Mouse (Mus musculus) C2C12 (cell line): Measurements from ENCODE around the gene Itch. TPM values are rescaled to one million over a fixed set of nuclear protein-coding genes. Genes with fewer than 3 reads are reported as not detected.

Experiments used
- H3K27me3 ChIP-seq: one replicate; pipeline ENCODE4 v1.6.1; 2011; ENCODE audit not compliant: control insufficient read depth, insufficient read depth, insufficient read length
- H3K36me3 ChIP-seq: one replicate; pipeline ENCODE4 v1.6.1; 2011; ENCODE audit not compliant: control insufficient read depth, insufficient read depth
- H3K4me3 ChIP-seq: one replicate; pipeline ENCODE4 v1.5.1; 2011; ENCODE audit warnings: mild to moderate bottlenecking, control low read depth; ENCODE audit not compliant: poor library complexity, insufficient read depth, severe bottlenecking
- H3K79me2 ChIP-seq: one replicate; pipeline ENCODE4 v1.6.1; 2011; ENCODE audit not compliant: control insufficient read depth, insufficient read depth
- H3K79me3 ChIP-seq: one replicate; pipeline ENCODE4 v1.6.1; 2011; ENCODE audit warnings: low read depth, control low read depth
- H3ac ChIP-seq: one replicate; pipeline ENCODE3; 2011; ENCODE audit warnings: low read depth; ENCODE audit not compliant: control insufficient read depth, insufficient read length
- CEBPB ChIP-seq: IDR thresholded peaks from one replicate; pipeline ENCODE4 v1.6.1; 2011; ENCODE audit warnings: low read depth, mild to moderate bottlenecking, control low read depth, moderate library complexity
- CTCF ChIP-seq: IDR thresholded peaks from one replicate; pipeline ENCODE4 v1.5.1; 2011; ENCODE audit not compliant: control insufficient read depth, insufficient read depth, insufficient read length
- FOSL1 ChIP-seq: IDR thresholded peaks from one replicate; pipeline ENCODE4 v1.8.0; 2011; ENCODE audit warnings: mild to moderate bottlenecking, low read length; ENCODE audit not compliant: poor library complexity, insufficient read depth, severe bottlenecking
- MAX ChIP-seq: IDR thresholded peaks from one replicate; pipeline ENCODE4 v1.6.1; 2011; ENCODE audit warnings: mild to moderate bottlenecking, control low read depth
- MYOD1 ChIP-seq: IDR thresholded peaks from one replicate; pipeline ENCODE4 v1.6.1; 2011; ENCODE audit warnings: low read depth; ENCODE audit not compliant: control insufficient read depth, insufficient read length
- MYOG ChIP-seq: IDR thresholded peaks from one replicate; pipeline ENCODE4 v1.6.1; 2011; ENCODE audit not compliant: control insufficient read depth, insufficient read length; ENCODE audit errors: extremely low read depth
- USF1 ChIP-seq: IDR thresholded peaks from one replicate; pipeline ENCODE4 v1.6.1; 2011; ENCODE audit warnings: low read depth, mild to moderate bottlenecking, control low read depth, moderate library complexity
- polyA plus RNA-seq: library from polyadenylated mRNA; unstranded; fragments of >200 nt; fragmentation: generic; extraction: Trizol; gene quantifications from one replicate; pipeline ENCODE4 v1.2.1, GENCODE M21; 2012; ENCODE audit warnings: missing spikeins

Itch gene
- polyA plus RNA-seq, 1 experiment = 7.9 TPM

DNA sequence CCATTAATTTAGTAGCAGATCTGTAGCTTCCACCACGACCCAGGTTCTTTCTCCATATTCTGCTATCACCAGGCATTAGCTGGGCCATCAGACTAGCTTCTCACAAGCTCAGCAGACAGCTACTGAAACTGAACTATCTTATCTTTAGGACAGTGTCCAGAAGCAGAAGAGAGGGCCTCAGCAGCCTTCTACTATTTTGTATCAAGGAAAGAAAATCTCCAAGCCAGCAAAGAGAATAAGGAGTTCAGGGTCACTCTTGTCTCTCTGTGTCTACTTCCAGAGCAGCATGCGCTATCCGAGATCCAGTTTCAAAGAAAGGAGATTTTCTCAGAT is 41.6 kb upstream of the Itch start:
- no peaks in the 10 kb centered on the region for H3K79me2 ChIP-seq
- no peaks in the 10 kb centered on the region for H3K79me3 ChIP-seq
- no peak for TF ChIP-seq USF1
- no peak for TF ChIP-seq MAX
- TF ChIP-seq CEBPB = no peak
- TF ChIP-seq MYOD1 = no peak
- TF ChIP-seq MYOG = no peak
- TF ChIP-seq FOSL1 = no peak
- TF ChIP-seq CTCF = no peak
- no peaks in the 10 kb centered on the region for H3K36me3 ChIP-seq
- H3K27me3 ChIP-seq = no peaks in the 10 kb centered on the region
- H3K4me3 ChIP-seq = no peak overlapping the region
- no peak overlapping the region for H3ac ChIP-seq

DNA sequence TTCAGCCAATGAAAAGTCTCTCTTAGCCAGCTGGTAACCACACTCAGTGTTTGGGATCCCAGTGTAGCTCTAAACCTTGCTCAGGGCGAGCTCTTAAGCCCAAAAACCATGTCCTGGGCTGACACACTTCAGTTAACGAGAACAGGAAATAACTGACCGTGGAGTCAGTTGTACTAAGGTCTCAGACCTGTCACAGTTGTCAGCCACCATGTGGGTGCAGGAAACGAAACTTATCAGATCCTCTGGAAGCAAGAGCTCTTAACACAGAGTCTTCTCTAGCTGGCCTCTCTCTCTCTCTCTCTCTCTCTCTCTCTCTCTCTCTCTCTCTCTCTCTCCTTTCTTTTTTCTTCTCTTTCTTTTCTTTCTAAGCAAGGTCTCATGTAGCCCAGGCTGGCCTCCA is 39.9 kb upstream of the Itch start:
- no peaks in the 10 kb centered on the region for H3K27me3 ChIP-seq
- H3K79me3 ChIP-seq = no peaks in the 10 kb centered on the region
- no peak overlapping the region for H3ac ChIP-seq
- TF ChIP-seq MYOD1 (no peak), FOSL1 (no peak), CTCF (no peak), CEBPB (no peak), MYOG (no peak), USF1 (no peak), MAX (no peak)
- H3K36me3 ChIP-seq = no peaks in the 10 kb centered on the region
- H3K79me2 ChIP-seq = no peaks in the 10 kb centered on the region
- H3K4me3 ChIP-seq = no peak overlapping the region

DNA sequence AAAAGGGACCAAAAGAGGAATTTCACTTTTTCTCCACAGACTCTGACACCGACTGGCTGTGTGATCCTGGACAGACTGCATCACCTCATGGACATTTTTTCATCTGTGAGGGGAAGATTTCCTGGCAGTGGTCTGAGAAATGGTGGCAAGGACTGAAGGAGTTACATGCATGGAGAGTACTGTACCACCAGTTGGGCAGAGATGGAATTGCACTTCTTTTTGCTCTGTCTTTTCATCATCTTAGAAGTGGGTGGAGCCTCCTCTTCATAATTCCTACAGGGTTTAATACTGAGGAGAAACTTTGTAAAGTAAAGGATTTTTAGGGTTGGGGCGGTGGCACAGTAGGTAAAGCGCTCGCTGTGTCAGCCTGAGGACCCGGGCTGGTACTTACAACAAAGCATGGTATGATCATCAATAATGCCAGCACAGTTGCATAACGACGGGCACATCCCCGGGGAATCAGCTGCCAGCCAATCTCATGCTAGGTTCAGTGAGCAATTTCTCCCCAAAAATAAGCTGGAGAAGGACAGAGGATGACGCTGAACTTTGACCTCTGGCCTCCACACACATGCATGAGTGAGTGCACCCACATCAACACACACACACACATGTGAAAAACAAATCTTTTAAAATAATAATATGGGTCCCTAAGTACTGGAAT is 34.5 kb upstream of the Itch start:
- no peak overlapping the region for H3ac ChIP-seq
- H3K36me3 ChIP-seq = no peaks in the 10 kb centered on the region
- no peaks in the 10 kb centered on the region for H3K79me3 ChIP-seq
- no peak overlapping the region for H3K4me3 ChIP-seq
- H3K79me2 ChIP-seq = no peaks in the 10 kb centered on the region
- TF ChIP-seq FOSL1 (no peak), MAX (no peak), MYOG (no peak), MYOD1 (no peak), CEBPB (no peak), CTCF (no peak), USF1 (no peak)
- H3K27me3 ChIP-seq = no peaks in the 10 kb centered on the region

DNA sequence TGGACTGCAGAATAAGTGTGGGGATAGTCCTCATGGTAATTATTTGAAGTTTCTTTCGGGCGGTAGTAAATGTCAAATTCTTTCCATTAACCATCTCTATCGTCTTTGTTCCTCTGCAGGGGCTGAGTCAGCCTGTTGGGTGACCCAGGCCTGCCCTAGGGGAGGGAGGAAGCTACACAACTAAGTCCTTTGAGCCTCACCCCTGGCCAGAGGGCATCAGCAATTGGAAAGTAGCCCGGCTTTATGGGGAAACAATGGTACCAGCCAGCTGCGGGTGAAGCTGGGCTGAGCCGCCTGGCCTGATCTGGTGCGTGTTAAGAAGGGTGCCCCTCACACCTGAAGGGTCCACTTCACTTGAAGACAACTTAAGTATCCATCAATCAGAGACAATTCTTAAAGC is 33.9 kb upstream of the Itch start:
- Histone ChIP-seq H3K79me2 (no peaks in the 10 kb centered on the region), H3K4me3 (no peak overlapping the region), H3K36me3 (no peaks in the 10 kb centered on the region), H3K27me3 (no peaks in the 10 kb centered on the region), H3K79me3 (no peaks in the 10 kb centered on the region), H3ac (no peak overlapping the region)
- no peak for TF ChIP-seq MYOD1
- no peak for TF ChIP-seq FOSL1
- TF ChIP-seq MAX = no peak

DNA sequence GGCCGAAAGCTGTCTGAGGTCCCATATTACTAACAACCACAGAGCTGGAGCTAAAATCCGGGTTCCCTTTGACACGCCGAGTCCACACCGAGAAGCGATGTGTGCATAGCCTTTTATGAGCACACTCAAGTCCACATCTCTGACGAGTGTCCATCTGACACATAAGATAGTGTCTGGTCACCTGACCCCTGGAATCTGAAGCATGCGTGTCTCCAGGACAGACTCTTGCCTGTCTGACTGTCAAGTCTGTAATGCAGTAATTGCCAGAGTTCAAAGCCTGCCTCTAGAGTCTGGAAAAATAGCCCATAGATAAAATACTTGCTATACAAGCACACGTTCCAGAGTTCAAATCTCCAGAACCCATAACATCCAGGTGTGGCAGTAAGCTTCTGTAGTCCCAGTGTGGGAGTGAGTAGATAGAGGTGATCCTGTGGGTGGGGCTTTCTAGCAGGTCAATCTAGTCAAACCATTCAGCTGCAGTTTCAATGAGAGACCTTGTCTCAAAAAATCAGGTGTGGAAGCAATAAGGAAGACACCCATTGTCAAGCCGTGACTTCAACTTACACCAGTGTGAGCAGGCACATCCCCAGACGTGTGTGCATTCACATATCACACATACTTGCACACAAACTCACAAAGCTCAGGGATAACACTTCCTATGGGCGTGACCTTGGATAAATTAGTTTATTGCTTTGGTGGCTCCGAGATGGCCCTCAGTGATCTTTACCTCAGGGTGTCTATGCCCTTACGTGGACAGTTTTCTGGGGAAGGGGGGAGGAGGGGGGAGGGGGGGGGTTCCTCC is 33.1 kb upstream of the Itch start:
- Histone ChIP-seq H3K4me3 (no peak overlapping the region), H3K36me3 (no peaks in the 10 kb centered on the region), H3K79me2 (no peaks in the 10 kb centered on the region), H3K27me3 (no peaks in the 10 kb centered on the region), H3K79me3 (no peaks in the 10 kb centered on the region), H3ac (no peak overlapping the region)
- TF ChIP-seq CEBPB (no peak), MYOD1 (no peak), USF1 (no peak), MYOG (no peak), CTCF (no peak), FOSL1 (no peak), MAX (no peak)

DNA sequence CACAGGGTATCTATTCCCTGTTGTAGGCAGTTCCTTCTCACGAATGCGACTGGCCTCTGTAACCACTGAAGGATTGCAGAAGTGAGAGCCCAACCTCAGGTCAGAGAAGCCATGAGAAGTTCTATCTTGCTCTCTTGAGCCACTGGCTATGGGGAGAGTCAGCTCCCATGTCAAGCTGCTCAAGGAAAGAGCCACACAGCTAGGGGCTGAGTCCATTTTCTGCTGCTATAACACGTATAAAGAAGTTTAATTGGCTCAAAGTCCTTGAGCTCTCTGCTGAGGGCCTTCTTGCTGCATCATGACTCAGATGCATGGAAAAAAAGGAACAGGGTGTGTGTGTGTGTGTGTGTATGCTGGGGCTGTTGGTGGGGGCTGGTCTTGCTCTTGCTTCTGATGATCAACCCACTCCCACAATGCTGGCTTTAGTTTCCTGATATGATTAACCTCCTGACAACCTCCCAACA is 32.5 kb upstream of the Itch start:
- Histone ChIP-seq H3K79me3 (no peaks in the 10 kb centered on the region), H3K36me3 (no peaks in the 10 kb centered on the region), H3ac (no peak overlapping the region), H3K4me3 (no peak overlapping the region), H3K27me3 (no peaks in the 10 kb centered on the region), H3K79me2 (no peaks in the 10 kb centered on the region)
- TF ChIP-seq MYOD1 (no peak), MAX (no peak), MYOG (no peak), CTCF (no peak), USF1 (no peak), FOSL1 (no peak)
